Mouse (Mus musculus): ENCODE data around the gene Fntb. TPM values are rescaled to one million over a fixed set of nuclear protein-coding genes. Genes with fewer than 3 reads are reported as not detected.
"Not testable (repeated sequence)": the region's sequence is repeated elsewhere in the genome, so short reads cannot be mapped to it uniquely, and the experiment has no call there.

The Fntb gene
- polyA plus RNA-seq, 1 experiment from 2014 or later = 4.9 TPM

- 87% methylated on average over 10 of the region's 10 CpGs for WGBS (ENCODE audit: missing documents)
- Histone ChIP-seq H3K4me3 (ENCODE audit: inconsistent target) (no peak overlapping the region), H3K79me2 (ENCODE audit: inconsistent target) (no peaks in the 10 kb centered on the region), H3K27ac (no peak overlapping the region), H3K36me3 (ENCODE audit: inconsistent target) (no peaks in the 10 kb centered on the region)
Observed at GRCm38 (mm10) chr12:76778305-76779083, 13.1 kb downstream of the Fntb start.

- H3K79me2 ChIP-seq (ENCODE audit: inconsistent target) = no peaks in the 10 kb centered on the region
- 90% methylated on average over 5 of the region's 5 CpGs for WGBS (ENCODE audit: missing documents)
- no peaks in the 10 kb centered on the region for H3K36me3 ChIP-seq (ENCODE audit: inconsistent target)
- no peak overlapping the region for H3K27ac ChIP-seq
- no peak overlapping the region for H3K4me3 ChIP-seq (ENCODE audit: inconsistent target)
Observed at GRCm38 (mm10) chr12:76779951-76780350, 14.6 kb downstream of the Fntb start.

GRCm38 (mm10) chr12:76780639-76781468 is 15.5 kb downstream of the Fntb start:
- 95% methylated on average over 12 of the region's 12 CpGs for WGBS (ENCODE audit: missing documents)
- Histone ChIP-seq H3K79me2 (ENCODE audit: inconsistent target) (no peaks in the 10 kb centered on the region), H3K27ac (no peak overlapping the region), H3K4me3 (ENCODE audit: inconsistent target) (no peak overlapping the region), H3K36me3 (ENCODE audit: inconsistent target) (no peaks in the 10 kb centered on the region)

- Histone ChIP-seq H3K79me2 (ENCODE audit: inconsistent target) (no peaks in the 10 kb centered on the region), H3K4me3 (ENCODE audit: inconsistent target) (no peak overlapping the region), H3K27ac (no peak overlapping the region), H3K36me3 (ENCODE audit: inconsistent target) (no peaks in the 10 kb centered on the region)
- 92% methylated on average over 10 of the region's 10 CpGs for WGBS (ENCODE audit: missing documents)
Observed at GRCm38 (mm10) chr12:76784056-76784619, 18.7 kb downstream of the Fntb start.

- no peaks in the 10 kb centered on the region for H3K79me2 ChIP-seq (ENCODE audit: inconsistent target)
- H3K36me3 ChIP-seq (ENCODE audit: inconsistent target) = no peaks in the 10 kb centered on the region
- H3K4me3 ChIP-seq (ENCODE audit: inconsistent target) = no peak overlapping the region
- no peak overlapping the region for H3K27ac ChIP-seq
- 74% methylated on average over 7 of the region's 8 CpGs for WGBS (ENCODE audit: missing documents)
Observed at GRCm38 (mm10) chr12:76790446-76791084, 25.2 kb downstream of the Fntb start.

GRCm38 (mm10) chr12:76792540-76792939 is 27.2 kb downstream of the Fntb start:
- 64% methylated on average over 5 of the region's 14 CpGs for WGBS (ENCODE audit: missing documents)
- not testable (repeated sequence) for H3K4me3 ChIP-seq (ENCODE audit: inconsistent target); H3K27ac ChIP-seq; H3K36me3 ChIP-seq (ENCODE audit: inconsistent target); H3K79me2 ChIP-seq (ENCODE audit: inconsistent target)

GRCm38 (mm10) chr12:76795350-76795749 is 30.0 kb downstream of the Fntb start, which contains the start of gene Gpx2:
Gene Gpx2, minus strand, starts transcription at chr12:76795554.
- no peak within 1 kb of the TSS for H3K4me3 ChIP-seq (ENCODE audit: inconsistent target)
- 85% methylated on average over 5 of the region's 5 CpGs for WGBS (ENCODE audit: missing documents)
- no peak within 1 kb of the TSS for H3K27ac ChIP-seq
- H3K79me2 ChIP-seq (ENCODE audit: inconsistent target) = no peaks in the 10 kb centered on the region
- no peaks in the 10 kb centered on the region for H3K36me3 ChIP-seq (ENCODE audit: inconsistent target)

GRCm38 (mm10) chr12:76796938-76797539 is 31.6 kb downstream of the Fntb start:
- H3K4me3 ChIP-seq (ENCODE audit: inconsistent target) = no peak overlapping the region
- H3K79me2 ChIP-seq (ENCODE audit: inconsistent target) = no peaks in the 10 kb centered on the region
- no peak overlapping the region for H3K27ac ChIP-seq
- WGBS (ENCODE audit: missing documents) = 83% methylated on average over 7 of the region's 7 CpGs
- no peaks in the 10 kb centered on the region for H3K36me3 ChIP-seq (ENCODE audit: inconsistent target)

GRCm38 (mm10) chr12:76798008-76798720 is 32.8 kb downstream of the Fntb start:
- Histone ChIP-seq H3K4me3 (ENCODE audit: inconsistent target) (no peak overlapping the region), H3K27ac (no peak overlapping the region), H3K36me3 (ENCODE audit: inconsistent target) (no peaks in the 10 kb centered on the region), H3K79me2 (ENCODE audit: inconsistent target) (no peaks in the 10 kb centered on the region)
- 90% methylated on average over 5 of the region's 5 CpGs for WGBS (ENCODE audit: missing documents)

- Histone ChIP-seq H3K27ac (no peak overlapping the region), H3K36me3 (ENCODE audit: inconsistent target) (no peaks in the 10 kb centered on the region), H3K4me3 (ENCODE audit: inconsistent target) (no peak overlapping the region), H3K79me2 (ENCODE audit: inconsistent target) (no peaks in the 10 kb centered on the region)
- WGBS (ENCODE audit: missing documents) = 96% methylated on average over 10 of the region's 10 CpGs
Observed at GRCm38 (mm10) chr12:76803028-76803427, 37.6 kb downstream of the Fntb start.

GRCm38 (mm10) chr12:76803700-76804252 is 38.4 kb downstream of the Fntb start:
- WGBS (ENCODE audit: missing documents) = 53% methylated on average over 7 of the region's 7 CpGs
- no peaks in the 10 kb centered on the region for H3K36me3 ChIP-seq (ENCODE audit: inconsistent target)
- no peak overlapping the region for H3K4me3 ChIP-seq (ENCODE audit: inconsistent target)
- no peak overlapping the region for H3K27ac ChIP-seq
- H3K79me2 ChIP-seq (ENCODE audit: inconsistent target) = no peaks in the 10 kb centered on the region

GRCm38 (mm10) chr12:76805056-76805811 is 39.8 kb downstream of the Fntb start:
- no peaks in the 10 kb centered on the region for H3K36me3 ChIP-seq (ENCODE audit: inconsistent target)
- H3K79me2 ChIP-seq (ENCODE audit: inconsistent target) = no peaks in the 10 kb centered on the region
- 97% methylated on average over 10 of the region's 10 CpGs for WGBS (ENCODE audit: missing documents)
- no peak overlapping the region for H3K4me3 ChIP-seq (ENCODE audit: inconsistent target)
- H3K27ac ChIP-seq = no peak overlapping the region

- Histone ChIP-seq H3K4me3 (ENCODE audit: inconsistent target) (no peak overlapping the region), H3K79me2 (ENCODE audit: inconsistent target) (no peaks in the 10 kb centered on the region), H3K27ac (no peak overlapping the region), H3K36me3 (ENCODE audit: inconsistent target) (no peaks in the 10 kb centered on the region)
- WGBS (ENCODE audit: missing documents) = 82% methylated on average over 10 of the region's 10 CpGs
Observed at GRCm38 (mm10) chr12:76807796-76808195, 42.4 kb downstream of the Fntb start.
